Mouse (Mus musculus): ENCODE results near the gene Cct6b. TPM values are rescaled to one million over a fixed set of nuclear protein-coding genes. Genes with fewer than 3 reads are reported as not detected.

Gene Cct6b
- 0.49 and 0.69 TPM in 2 replicates for polyA plus RNA-seq (2014; fragmentation: Nextera tagmentation; extraction: Ambion mirVana)

DNA sequence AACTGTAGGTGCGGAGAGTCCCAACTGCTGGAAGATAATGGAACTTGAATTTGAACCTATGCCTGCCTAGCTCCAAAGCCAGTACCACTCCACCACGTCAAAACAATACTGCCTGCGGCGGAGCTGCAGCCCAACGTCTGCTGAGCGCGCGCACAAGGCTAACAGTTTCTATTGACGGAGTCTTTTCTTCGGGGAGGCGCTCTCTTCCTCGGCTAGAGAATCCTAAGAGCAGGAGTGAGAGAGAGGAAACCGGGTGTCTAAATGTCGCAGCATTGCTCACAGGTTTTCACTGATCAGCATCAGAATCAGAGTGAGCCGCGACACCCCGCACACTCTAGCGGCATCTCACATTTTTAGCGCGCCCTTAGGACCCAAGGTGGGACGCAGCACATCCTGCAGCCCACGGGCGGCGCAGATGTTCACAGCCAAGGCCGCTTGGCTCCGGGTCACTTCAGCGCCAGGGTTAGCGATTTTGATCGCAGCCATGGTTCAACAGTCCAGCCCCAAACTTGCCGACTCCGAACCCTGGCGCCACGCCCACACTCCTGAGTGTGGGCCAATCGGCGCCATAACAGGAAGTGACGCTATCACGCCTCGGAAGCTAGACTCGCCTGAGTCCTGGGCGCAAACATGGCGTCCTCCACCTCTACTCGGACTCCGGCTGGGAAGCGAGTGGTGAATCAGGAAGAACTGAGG lies at the start of gene Cct6b, which contains the start of gene Zfp830:
TSS of gene Cct6b (minus strand) at position 580 of the 696 bp plus-strand sequence.
TSS of gene Zfp830 (plus strand) at position 604 of the 696 bp plus-strand sequence.
- H3K9ac ChIP-seq (ENCODE audit: low read depth, low read length) = peak within 1 kb of the TSS; percentile 87
- ATAC-seq (ENCODE audit: low FRiP score) (peak; percentile 100), DNase-seq (ENCODE audit: low spot score) (peak; percentile 95)
- no peaks in the 10 kb centered on the region for H3K27me3 ChIP-seq (ENCODE audit: control insufficient read depth, insufficient read depth, low read length)
- peaks cover 3% of the 10 kb centered on the region; the same call in 1 of the 2 replicates for H3K4me1 ChIP-seq (replicated peaks; ENCODE audit: control insufficient read depth, insufficient read depth, low read length)
- H3K36me3 ChIP-seq (ENCODE audit: control insufficient read depth, insufficient read depth, low read length) = no peaks in the 10 kb centered on the region
- H3K4me3 ChIP-seq (ENCODE audit: low read depth, low read length) = peak within 1 kb of the TSS; percentile 99
- H3K27ac ChIP-seq (ENCODE audit: low read depth, low read length) = peak within 1 kb of the TSS; percentile 80
- under 1% methylated on average over 44 of the region's 44 CpGs for WGBS
- no peaks in the 10 kb centered on the region for H3K9me3 ChIP-seq (ENCODE audit: control insufficient read depth, low read length)
- H3K4me2 ChIP-seq (replicated peaks; ENCODE audit: low read depth, low read length) = peak within 1 kb of the TSS; percentile 88

DNA sequence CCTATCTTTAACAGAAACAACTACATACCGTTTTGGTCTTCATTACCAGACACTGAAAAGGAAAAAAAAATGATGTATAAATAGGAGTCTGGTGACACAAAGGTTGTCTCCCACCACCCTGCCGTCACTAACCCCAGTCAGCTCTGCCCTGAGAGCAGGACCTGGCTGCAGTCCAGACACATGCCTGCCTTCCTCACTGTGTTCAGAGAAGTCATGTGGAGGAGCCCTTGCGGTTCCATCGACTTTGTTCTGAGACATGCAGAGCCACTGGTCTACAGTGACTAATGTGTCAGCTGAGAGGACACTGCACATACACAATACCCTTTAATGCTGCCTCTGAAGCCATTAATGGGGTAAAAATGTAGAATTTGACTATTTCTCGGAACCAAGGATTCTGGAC lies 44.4 kb upstream of the Cct6b start:
- Histone ChIP-seq H3K9me3 (ENCODE audit: control insufficient read depth, low read length) (no peaks in the 10 kb centered on the region), H3K4me2 (replicated peaks; ENCODE audit: low read depth, low read length) (no peak overlapping the region), H3K27me3 (ENCODE audit: control insufficient read depth, insufficient read depth, low read length) (no peaks in the 10 kb centered on the region), H3K9ac (ENCODE audit: low read depth, low read length) (no peak overlapping the region), H3K36me3 (ENCODE audit: control insufficient read depth, insufficient read depth, low read length) (no peaks in the 10 kb centered on the region), H3K4me3 (ENCODE audit: low read depth, low read length) (no peak overlapping the region), H3K4me1 (replicated peaks; ENCODE audit: control insufficient read depth, insufficient read depth, low read length) (no peaks in the 10 kb centered on the region; the same call in 1 of the 2 replicates), H3K27ac (ENCODE audit: low read depth, low read length) (no peak overlapping the region)
- DNase-seq (ENCODE audit: low spot score) = no peak
- whole genome bisulfite sequencing = 83% methylated on average over 5 of the region's 5 CpGs
- no peak for ATAC-seq (ENCODE audit: low FRiP score)

DNA sequence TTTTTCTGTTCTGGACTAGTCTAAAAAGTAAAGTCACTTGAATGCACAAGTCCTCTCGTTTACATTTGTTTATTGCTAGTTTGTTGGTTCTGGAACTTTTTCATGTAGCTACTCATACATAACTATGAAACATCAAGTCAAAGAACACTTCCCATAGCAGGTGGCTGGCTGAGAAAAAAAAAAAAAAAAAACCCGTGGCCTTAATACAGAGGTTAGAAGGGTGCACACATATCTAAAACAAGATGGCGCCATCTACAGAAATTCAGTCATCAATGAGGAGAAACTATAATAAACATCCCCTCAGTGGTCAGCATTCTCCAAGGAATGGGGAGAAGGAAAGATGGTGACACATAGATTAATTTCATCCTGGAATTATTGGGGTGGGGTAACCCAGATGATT lies 43.2 kb upstream of the Cct6b start:
- Histone ChIP-seq H3K27me3 (ENCODE audit: control insufficient read depth, insufficient read depth, low read length) (no peaks in the 10 kb centered on the region), H3K9me3 (ENCODE audit: control insufficient read depth, low read length) (no peaks in the 10 kb centered on the region), H3K4me2 (replicated peaks; ENCODE audit: low read depth, low read length) (no peak overlapping the region), H3K4me1 (replicated peaks; ENCODE audit: control insufficient read depth, insufficient read depth, low read length) (no peaks in the 10 kb centered on the region; the same call in 1 of the 2 replicates), H3K36me3 (ENCODE audit: control insufficient read depth, insufficient read depth, low read length) (0 out of 2 replicates have a peak, but pooled peaks cover 1% of the 10 kb centered on the region), H3K9ac (ENCODE audit: low read depth, low read length) (no peak overlapping the region), H3K4me3 (ENCODE audit: low read depth, low read length) (no peak overlapping the region), H3K27ac (ENCODE audit: low read depth, low read length) (no peak overlapping the region)
- 77% methylated on average over 3 of the region's 3 CpGs for WGBS
- no peak for ATAC-seq (ENCODE audit: low FRiP score)
- DNase-seq (ENCODE audit: low spot score) = no peak

DNA sequence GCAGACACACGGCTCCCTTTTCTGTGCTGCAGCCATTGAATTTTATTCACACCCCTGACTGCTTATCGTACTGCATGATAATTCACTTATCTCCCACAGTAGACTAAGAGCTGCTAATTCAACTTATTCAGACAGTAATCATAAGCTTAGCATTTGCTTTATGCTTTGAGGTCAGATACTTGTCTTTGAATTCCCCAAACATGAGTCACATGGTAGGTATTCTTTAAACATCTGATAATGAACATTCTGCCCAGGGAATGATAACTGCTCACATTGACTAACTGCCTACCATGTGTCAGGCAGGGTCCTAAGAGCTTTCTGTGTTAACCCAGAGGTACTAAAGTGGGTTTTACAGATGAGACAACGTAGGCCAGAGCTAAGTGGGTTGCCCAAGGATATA lies 42.5 kb upstream of the Cct6b start:
- ATAC-seq (ENCODE audit: low FRiP score) (no peak), DNase-seq (ENCODE audit: low spot score) (no peak)
- 95% methylated on average over 3 of the region's 3 CpGs for WGBS
- no peak overlapping the region for H3K4me3 ChIP-seq (ENCODE audit: low read depth, low read length)
- no peak overlapping the region for H3K27ac ChIP-seq (ENCODE audit: low read depth, low read length)
- no peaks in the 10 kb centered on the region; the same call in 1 of the 2 replicates for H3K4me1 ChIP-seq (replicated peaks; ENCODE audit: control insufficient read depth, insufficient read depth, low read length)
- H3K27me3 ChIP-seq (ENCODE audit: control insufficient read depth, insufficient read depth, low read length) = no peaks in the 10 kb centered on the region
- H3K9ac ChIP-seq (ENCODE audit: low read depth, low read length) = no peak overlapping the region
- H3K9me3 ChIP-seq (ENCODE audit: control insufficient read depth, low read length) = no peaks in the 10 kb centered on the region
- H3K4me2 ChIP-seq (replicated peaks; ENCODE audit: low read depth, low read length) = no peak overlapping the region
- H3K36me3 ChIP-seq (ENCODE audit: control insufficient read depth, insufficient read depth, low read length) = 0 out of 2 replicates have a peak, but pooled peaks cover 2% of the 10 kb centered on the region

DNA sequence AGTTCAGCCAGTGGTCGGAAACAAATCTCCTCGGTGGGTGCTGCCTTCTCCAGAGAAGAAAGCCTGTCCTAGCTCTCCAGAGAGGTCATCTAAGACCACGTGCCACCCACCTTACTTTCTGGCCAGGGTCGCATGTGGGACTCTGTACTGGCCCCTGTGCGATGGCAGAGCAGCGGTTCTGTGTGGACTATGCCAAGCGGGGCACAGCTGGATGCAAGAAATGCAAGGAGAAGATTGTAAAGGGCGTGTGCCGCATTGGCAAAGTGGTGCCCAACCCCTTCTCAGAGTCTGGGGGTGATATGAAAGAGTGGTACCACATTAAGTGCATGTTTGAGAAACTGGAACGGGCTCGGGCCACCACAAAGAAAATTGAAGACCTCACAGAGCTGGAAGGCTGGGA lies 19.3 kb upstream of the Cct6b start:
- no peaks in the 10 kb centered on the region for H3K27me3 ChIP-seq (ENCODE audit: control insufficient read depth, insufficient read depth, low read length)
- no peak overlapping the region for H3K27ac ChIP-seq (ENCODE audit: low read depth, low read length)
- H3K4me2 ChIP-seq (replicated peaks; ENCODE audit: low read depth, low read length) = no peak overlapping the region
- H3K9me3 ChIP-seq (ENCODE audit: control insufficient read depth, low read length) = no peaks in the 10 kb centered on the region
- DNase-seq (ENCODE audit: low spot score) = no peak
- ATAC-seq (ENCODE audit: low FRiP score) = no peak
- H3K9ac ChIP-seq (ENCODE audit: low read depth, low read length) = no peak overlapping the region
- H3K36me3 ChIP-seq (ENCODE audit: control insufficient read depth, insufficient read depth, low read length) = 0 out of 2 replicates have a peak, but pooled peaks cover 3% of the 10 kb centered on the region
- H3K4me1 ChIP-seq (replicated peaks; ENCODE audit: control insufficient read depth, insufficient read depth, low read length) = no peaks in the 10 kb centered on the region; the same call in 1 of the 2 replicates
- 96% methylated on average over 11 of the region's 11 CpGs for WGBS
- no peak overlapping the region for H3K4me3 ChIP-seq (ENCODE audit: low read depth, low read length)

DNA sequence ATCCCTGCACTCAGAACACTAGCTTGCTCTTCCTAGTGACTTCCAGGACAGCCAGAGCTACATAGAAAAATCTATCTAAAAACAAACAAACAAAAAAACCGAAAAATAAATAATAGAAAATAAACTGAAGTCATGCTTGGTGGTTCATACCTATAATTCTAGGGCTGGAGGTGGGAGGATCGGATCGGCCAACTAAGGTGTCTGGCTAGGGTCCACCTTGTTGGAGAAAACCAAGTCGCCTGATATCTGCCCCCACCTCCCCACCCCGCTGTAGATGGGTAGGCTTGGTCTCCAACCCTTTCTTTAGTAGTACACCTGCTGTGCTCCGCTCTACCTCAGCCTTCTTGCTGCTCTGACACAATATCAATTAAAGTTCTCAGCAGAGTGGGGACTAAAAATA lies 18.1 kb upstream of the Cct6b start:
- Histone ChIP-seq H3K27ac (ENCODE audit: low read depth, low read length) (no peak overlapping the region), H3K4me3 (ENCODE audit: low read depth, low read length) (peak overlapping the region; percentile 96), H3K4me1 (replicated peaks; ENCODE audit: control insufficient read depth, insufficient read depth, low read length) (no peaks in the 10 kb centered on the region; the same call in 1 of the 2 replicates), H3K36me3 (ENCODE audit: control insufficient read depth, insufficient read depth, low read length) (no peaks in the 10 kb centered on the region), H3K27me3 (ENCODE audit: control insufficient read depth, insufficient read depth, low read length) (no peaks in the 10 kb centered on the region), H3K4me2 (replicated peaks; ENCODE audit: low read depth, low read length) (peak overlapping the region; percentile 51), H3K9ac (ENCODE audit: low read depth, low read length) (peak overlapping the region; percentile 95), H3K9me3 (ENCODE audit: control insufficient read depth, low read length) (no peaks in the 10 kb centered on the region)
- WGBS = 46% methylated on average over 6 of the region's 6 CpGs
- DNase-seq (ENCODE audit: low spot score) (no peak), ATAC-seq (ENCODE audit: low FRiP score) (no peak)

DNA sequence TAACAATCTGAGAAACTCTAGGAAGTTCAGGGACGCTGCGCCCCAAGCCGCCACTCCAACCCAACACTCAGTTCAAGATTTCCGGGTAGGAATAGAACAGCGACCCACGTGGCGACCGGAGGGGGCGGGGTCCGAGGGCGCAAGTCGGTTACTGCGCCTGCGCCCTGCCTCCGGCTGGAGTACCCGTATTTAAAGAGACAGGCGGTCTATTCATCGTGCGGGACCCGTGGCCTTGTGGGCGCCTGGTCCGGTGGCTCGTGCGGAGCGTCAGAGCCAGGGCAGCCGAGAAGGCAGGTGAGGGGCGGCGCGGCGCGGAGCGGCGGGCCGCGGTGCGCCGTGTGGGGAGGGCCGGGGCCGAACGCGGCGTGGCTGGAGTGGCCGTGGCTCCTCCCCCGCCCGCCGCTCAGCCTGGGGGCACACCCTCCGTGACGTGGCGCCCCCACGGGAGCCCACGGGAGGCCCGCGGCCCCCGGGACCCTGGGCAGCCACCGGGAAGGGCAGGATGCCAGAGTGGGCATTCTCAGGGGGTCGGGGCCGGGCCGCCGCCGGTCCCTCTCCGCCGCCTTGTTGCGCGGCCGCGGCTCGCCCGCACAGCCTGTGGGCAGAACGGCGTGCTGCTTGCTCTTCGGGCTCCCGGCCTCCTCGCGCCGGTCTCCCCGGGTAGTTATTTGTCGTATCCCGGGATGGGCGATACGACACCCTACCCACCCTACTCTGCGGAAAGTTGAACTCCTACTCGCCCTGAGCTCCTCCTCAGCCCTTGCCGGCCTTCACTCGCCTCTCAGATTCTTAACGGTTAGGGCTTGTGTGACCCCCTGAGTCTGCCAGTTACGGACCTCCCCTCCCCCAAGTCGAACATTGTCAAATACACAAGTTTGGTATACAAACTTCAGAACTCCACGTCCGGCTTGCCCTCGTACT lies 17.1 kb upstream of the Cct6b start, which contains the start of gene Lig3:
TSS of gene Lig3 (plus strand) at position 126 of the 921 bp plus-strand sequence.
- Histone ChIP-seq H3K9ac (ENCODE audit: low read depth, low read length) (peak within 1 kb of the TSS; percentile 95), H3K9me3 (ENCODE audit: control insufficient read depth, low read length) (no peaks in the 10 kb centered on the region), H3K27me3 (ENCODE audit: control insufficient read depth, insufficient read depth, low read length) (no peaks in the 10 kb centered on the region), H3K27ac (ENCODE audit: low read depth, low read length) (peak within 1 kb of the TSS; percentile 94), H3K4me2 (replicated peaks; ENCODE audit: low read depth, low read length) (peak within 1 kb of the TSS; percentile 51), H3K36me3 (ENCODE audit: control insufficient read depth, insufficient read depth, low read length) (no peaks in the 10 kb centered on the region), H3K4me1 (replicated peaks; ENCODE audit: control insufficient read depth, insufficient read depth, low read length) (no peaks in the 10 kb centered on the region; the same call in 1 of the 2 replicates), H3K4me3 (ENCODE audit: low read depth, low read length) (peak within 1 kb of the TSS; percentile 96)
- ATAC-seq (ENCODE audit: low FRiP score) (peak; percentile 94), DNase-seq (ENCODE audit: low spot score) (peak; percentile 98)
- WGBS = under 1% methylated on average over 61 of the region's 90 CpGs

DNA sequence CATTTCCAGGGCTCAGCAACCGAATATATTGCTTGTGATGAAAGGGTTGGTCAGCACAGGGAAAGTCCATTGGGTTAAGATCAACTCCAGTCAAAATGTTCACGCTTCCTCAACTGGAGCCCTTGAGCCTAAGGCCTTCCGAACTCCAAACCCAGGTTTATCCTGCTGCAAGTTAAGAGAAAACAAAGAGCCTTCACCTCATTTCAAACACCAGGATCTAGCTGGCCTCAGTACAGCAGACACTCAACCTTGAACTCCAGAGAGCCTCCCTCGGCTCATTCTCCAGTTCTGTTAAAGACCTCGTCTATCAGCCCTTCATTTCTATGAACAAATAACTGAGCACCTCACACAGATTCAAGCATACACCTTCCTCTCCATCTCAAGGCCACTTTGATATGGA lies 16.0 kb upstream of the Cct6b start:
- no peak for ATAC-seq (ENCODE audit: low FRiP score)
- DNase-seq (ENCODE audit: low spot score) = no peak
- no peak overlapping the region for H3K27ac ChIP-seq (ENCODE audit: low read depth, low read length)
- no peaks in the 10 kb centered on the region for H3K27me3 ChIP-seq (ENCODE audit: control insufficient read depth, insufficient read depth, low read length)
- H3K4me2 ChIP-seq (replicated peaks; ENCODE audit: low read depth, low read length) = peak overlapping the region; percentile 51
- peak overlapping the region; percentile 96 for H3K4me3 ChIP-seq (ENCODE audit: low read depth, low read length)
- 62% methylated on average over 5 of the region's 5 CpGs for WGBS
- no peaks in the 10 kb centered on the region for H3K9me3 ChIP-seq (ENCODE audit: control insufficient read depth, low read length)
- peak overlapping the region; percentile 95 for H3K9ac ChIP-seq (ENCODE audit: low read depth, low read length)
- no peaks in the 10 kb centered on the region for H3K36me3 ChIP-seq (ENCODE audit: control insufficient read depth, insufficient read depth, low read length)
- H3K4me1 ChIP-seq (replicated peaks; ENCODE audit: control insufficient read depth, insufficient read depth, low read length) = no peaks in the 10 kb centered on the region; the same call in 1 of the 2 replicates
